Mouse (Mus musculus): ENCODE data around the gene Nek11. TPM values are rescaled to one million over a fixed set of nuclear protein-coding genes. Genes with fewer than 3 reads are reported as not detected.

Gene Nek11
- not detected for polyA plus RNA-seq (2017; shearing (Covaris generic))

DNA sequence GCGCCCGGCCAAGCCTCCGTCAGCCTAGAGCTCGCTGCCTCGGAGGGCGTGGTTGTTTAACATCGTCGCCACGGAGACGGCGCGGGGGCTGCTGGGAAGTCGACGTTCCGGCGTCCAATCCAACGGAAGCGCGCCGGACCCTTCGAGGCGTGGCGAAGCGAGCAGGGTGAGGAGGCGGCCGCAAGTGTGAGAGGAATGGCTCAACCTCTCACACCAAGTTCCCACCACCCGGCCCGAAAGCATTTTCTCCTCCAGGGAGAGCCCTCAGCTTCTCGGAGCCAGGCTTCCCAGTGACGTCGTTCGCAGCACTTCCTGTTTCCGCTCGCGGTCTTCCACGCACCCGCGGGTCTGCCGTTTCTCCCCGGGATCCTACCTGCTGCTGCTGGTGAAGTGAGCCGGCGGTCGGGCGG lies at the start of gene Nek11, which contains the start of gene Aste1:
Gene Nek11 (minus strand): TSS at position 307 of the 410 bp plus-strand sequence.
Gene Aste1 (plus strand): TSS at position 175 of the 410 bp plus-strand sequence.

DNA sequence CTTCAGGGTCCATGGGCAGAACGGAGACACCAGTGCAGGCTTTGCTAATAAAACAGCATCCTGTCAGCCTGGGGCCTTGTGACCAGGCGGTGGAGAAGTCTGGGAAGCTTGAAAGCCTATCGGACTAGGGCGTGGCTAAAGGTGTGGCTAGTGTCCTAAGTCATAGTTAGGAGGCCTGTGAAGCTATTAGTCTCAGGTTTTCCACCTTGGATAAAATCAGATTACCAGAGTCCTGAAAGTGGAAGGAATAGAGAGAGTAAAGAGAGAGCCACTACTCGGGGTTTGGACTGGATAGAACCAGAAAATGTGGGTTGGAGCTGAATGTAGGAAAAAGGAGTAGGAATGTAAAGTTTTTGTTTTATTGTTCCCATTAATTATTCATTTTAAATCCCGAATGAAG lies 250.3 kb downstream of the Nek11 start, which contains the start of gene 1700080E11Rik:
Gene 1700080E11Rik (minus strand): TSS at position 101 of the 400 bp plus-strand sequence.

DNA sequence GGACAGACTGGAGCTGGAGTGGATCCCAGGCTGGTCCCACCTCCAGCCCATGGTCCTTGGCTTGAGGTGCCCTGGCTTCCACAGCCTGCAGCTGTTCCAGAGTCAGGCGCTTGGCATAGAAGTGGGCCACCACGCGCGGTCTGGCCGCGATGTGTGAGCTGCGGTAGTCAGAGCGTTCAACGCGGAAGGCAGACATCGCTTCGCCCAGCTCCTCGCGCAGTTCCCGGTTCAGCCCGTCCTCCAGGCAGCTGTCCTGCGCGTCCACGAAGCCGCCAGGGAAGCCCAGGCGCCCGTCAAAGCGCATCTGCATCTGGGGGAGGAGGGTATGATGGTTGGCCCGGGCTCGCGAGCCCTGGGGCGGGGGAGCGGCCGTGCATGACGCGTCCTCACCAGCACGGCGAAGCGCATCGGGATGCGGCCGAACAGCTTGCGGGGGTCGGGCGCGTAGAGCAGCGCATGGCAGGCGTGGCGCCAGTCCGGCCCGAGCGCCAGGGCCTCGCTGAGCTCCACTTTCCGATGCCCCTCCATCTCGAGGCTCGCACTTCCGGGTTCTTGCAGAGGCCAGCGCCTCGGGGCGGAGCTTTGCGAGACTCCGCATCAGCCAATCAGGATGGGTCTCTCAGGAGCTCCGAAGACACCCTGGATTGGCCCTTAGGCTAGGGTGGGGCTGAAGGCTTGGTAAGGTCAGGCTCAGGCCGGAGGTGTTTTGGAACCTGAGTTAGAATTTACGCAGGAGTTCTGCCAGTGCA lies 263.9 kb downstream of the Nek11 start, which contains the start of gene Nudt16:
Gene Nudt16 (minus strand): TSS at position 572 of the 749 bp plus-strand sequence.

Other genes starting within 250 kb of the Nek11 start
- gene Aste1, start 132 bp downstream of the Nek11 start, polyA plus RNA-seq (2017; shearing (Covaris generic)): 24.8 TPM
- gene Atp2c1, start 131.8 kb upstream of the Nek11 start, polyA plus RNA-seq (2017; shearing (Covaris generic)): 91.4 TPM
- gene Pik3r4, start 247.5 kb upstream of the Nek11 start, polyA plus RNA-seq (2017; shearing (Covaris generic)): 28.2 TPM

Measured in naive thymus-derived CD4-positive, alpha-beta T cell, adult 5 months (primary cell).